Mouse (Mus musculus): ENCODE results near the gene Tgm2.
A peak's percentile ranks its signal among the peaks of the same experiment; 100 is the strongest.

The Tgm2 gene

GRCm38 (mm10) chr2:158146223-158146622 is at the start of gene Tgm2:
Gene Tgm2, minus strand, starts transcription at chr2:158146436.
- peak; percentile 29 for DNase-seq (ENCODE audit: low spot score)

- DNase-seq (ENCODE audit: low spot score): no peak
Observed at GRCm38 (mm10) chr2:158194945-158195640, 48.9 kb upstream of the Tgm2 start.

- DNase-seq (ENCODE audit: low spot score): no peak
Observed at GRCm38 (mm10) chr2:158193611-158194336, 47.5 kb upstream of the Tgm2 start.

GRCm38 (mm10) chr2:158191098-158191497 is 44.9 kb upstream of the Tgm2 start:
- no peak for DNase-seq (ENCODE audit: low spot score)

GRCm38 (mm10) chr2:158189451-158189850 is 43.2 kb upstream of the Tgm2 start:
- DNase-seq (ENCODE audit: low spot score): no peak

GRCm38 (mm10) chr2:158186206-158186871 is 40.1 kb upstream of the Tgm2 start:
- no peak for DNase-seq (ENCODE audit: low spot score)

GRCm38 (mm10) chr2:158183266-158183665 is 37.0 kb upstream of the Tgm2 start:
- DNase-seq (ENCODE audit: low spot score): no peak

GRCm38 (mm10) chr2:158181932-158182331 is 35.7 kb upstream of the Tgm2 start:
- no peak for DNase-seq (ENCODE audit: low spot score)

GRCm38 (mm10) chr2:158180797-158181196 is 34.6 kb upstream of the Tgm2 start:
- no peak for DNase-seq (ENCODE audit: low spot score)

- DNase-seq (ENCODE audit: low spot score): no peak
Observed at GRCm38 (mm10) chr2:158179370-158180111, 33.3 kb upstream of the Tgm2 start.

GRCm38 (mm10) chr2:158178696-158179369 is 32.6 kb upstream of the Tgm2 start:
- no peak for DNase-seq (ENCODE audit: low spot score)

- no peak for DNase-seq (ENCODE audit: low spot score)
Observed at GRCm38 (mm10) chr2:158178139-158178538, 31.9 kb upstream of the Tgm2 start.

GRCm38 (mm10) chr2:158177574-158177973 is 31.3 kb upstream of the Tgm2 start:
- DNase-seq (ENCODE audit: low spot score): no peak

GRCm38 (mm10) chr2:158176763-158177162 is 30.5 kb upstream of the Tgm2 start:
- no peak for DNase-seq (ENCODE audit: low spot score)

GRCm38 (mm10) chr2:158175433-158175832 is 29.2 kb upstream of the Tgm2 start:
- DNase-seq (ENCODE audit: low spot score): no peak

- no peak for DNase-seq (ENCODE audit: low spot score)
Observed at GRCm38 (mm10) chr2:158174958-158175357, 28.7 kb upstream of the Tgm2 start.

GRCm38 (mm10) chr2:158174438-158174837 is 28.2 kb upstream of the Tgm2 start:
- no peak for DNase-seq (ENCODE audit: low spot score)

GRCm38 (mm10) chr2:158170394-158170793 is 24.2 kb upstream of the Tgm2 start:
- no peak for DNase-seq (ENCODE audit: low spot score)

GRCm38 (mm10) chr2:158169771-158170170 is 23.5 kb upstream of the Tgm2 start:
- DNase-seq (ENCODE audit: low spot score): no peak

GRCm38 (mm10) chr2:158169351-158169750 is 23.1 kb upstream of the Tgm2 start:
- no peak for DNase-seq (ENCODE audit: low spot score)

GRCm38 (mm10) chr2:158168741-158169211 is 22.5 kb upstream of the Tgm2 start:
- DNase-seq (ENCODE audit: low spot score): no peak
